Mouse (Mus musculus) layer of hippocampus, adult 8-10 months (tissue): ENCODE results near the gene Bmp2k. TPM values are rescaled to one million over a fixed set of nuclear protein-coding genes. Genes with fewer than 3 reads are reported as not detected.

Experiments
- DNase-seq, 2 experiments: peaks; one replicate each; pipeline ENCODE4 v3.0.0; 2022; ENCODE audit warnings: low spot score in 2 of 2
- total RNA-seq, 4 experiments: library from RNA; stranded (reverse); gene quantifications; 2 replicates each; pipeline ENCODE4 v1.2.4; 2022

Gene Bmp2k
- total RNA-seq, 4 experiments from 2014 or later = 13.3 to 24.0 (median 19.2) TPM

GRCm38 (mm10) chr5:97048905-97049304 lies 51.4 kb downstream of the Bmp2k start:
- DNase-seq = no peak

DNA sequence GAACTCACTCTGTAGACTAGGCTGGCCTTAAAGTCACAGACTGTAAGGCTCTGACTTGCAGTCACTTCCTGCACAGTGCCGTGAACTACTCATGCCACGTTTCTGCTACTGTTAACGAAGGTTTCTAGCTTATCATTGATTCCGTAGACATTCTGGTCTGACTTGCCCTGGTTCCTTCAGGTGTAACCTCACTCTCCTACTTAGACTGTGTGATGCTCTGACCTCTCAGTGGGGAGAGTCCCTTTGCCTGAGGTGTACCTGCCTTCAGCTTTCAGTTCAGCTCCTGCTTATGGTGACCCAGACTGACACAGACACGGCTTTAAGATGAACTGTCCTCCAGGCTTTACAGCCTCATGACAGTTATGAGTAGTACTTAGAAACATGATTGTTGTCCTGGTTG lies 56.7 kb downstream of the Bmp2k start:
- no peak for DNase-seq

- no peak for DNase-seq
Measured at GRCm38 (mm10) chr5:97054801-97055200, 57.3 kb downstream of the Bmp2k start.

DNA sequence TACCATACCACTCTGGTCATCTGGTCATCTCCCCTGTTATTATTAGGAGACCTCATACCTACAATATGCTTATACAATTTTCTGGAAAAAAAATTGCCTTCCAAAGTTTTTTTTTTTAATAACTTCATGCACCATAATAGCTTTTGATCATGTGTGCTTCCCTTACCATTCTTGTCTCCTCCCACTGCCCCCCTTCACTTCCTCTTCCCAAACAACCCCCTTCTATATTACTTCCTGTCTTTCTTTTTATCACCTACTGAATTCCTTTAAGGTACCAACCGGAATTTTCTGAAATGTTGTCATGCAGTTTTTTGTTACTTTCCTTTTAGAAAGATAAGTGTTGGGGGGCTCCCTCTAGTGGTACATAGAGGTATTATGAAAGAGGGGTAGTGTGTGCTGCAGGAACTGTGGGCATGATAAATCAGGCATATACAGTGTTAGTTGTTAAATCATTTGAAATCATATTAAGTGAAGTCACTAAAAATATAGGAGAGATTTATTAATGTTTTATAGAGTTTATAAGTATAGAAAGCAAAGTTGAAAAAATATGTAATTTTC lies 58.1 kb downstream of the Bmp2k start:
- peak; percentile 24 to 26 for DNase-seq

DNA sequence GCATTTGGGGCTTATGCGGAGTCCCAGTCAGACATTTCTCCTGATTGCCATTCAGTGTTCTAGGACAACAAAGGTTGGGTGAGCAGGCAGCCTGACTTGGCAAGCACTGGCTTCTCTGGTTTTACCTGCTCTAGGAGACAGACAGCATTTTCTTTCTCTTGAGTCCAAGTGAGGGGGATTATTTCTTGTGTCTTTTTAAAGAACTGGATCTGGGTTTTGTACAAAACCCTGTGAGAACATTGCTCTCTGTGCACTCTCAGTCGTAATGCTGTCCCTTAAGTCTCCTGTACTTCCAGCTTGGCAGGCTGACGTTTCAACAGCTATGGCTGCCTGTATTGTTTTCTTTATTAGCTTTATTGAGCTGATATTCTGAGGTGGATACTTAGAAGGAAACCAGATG lies 58.9 kb downstream of the Bmp2k start:
- no peak for DNase-seq

DNA sequence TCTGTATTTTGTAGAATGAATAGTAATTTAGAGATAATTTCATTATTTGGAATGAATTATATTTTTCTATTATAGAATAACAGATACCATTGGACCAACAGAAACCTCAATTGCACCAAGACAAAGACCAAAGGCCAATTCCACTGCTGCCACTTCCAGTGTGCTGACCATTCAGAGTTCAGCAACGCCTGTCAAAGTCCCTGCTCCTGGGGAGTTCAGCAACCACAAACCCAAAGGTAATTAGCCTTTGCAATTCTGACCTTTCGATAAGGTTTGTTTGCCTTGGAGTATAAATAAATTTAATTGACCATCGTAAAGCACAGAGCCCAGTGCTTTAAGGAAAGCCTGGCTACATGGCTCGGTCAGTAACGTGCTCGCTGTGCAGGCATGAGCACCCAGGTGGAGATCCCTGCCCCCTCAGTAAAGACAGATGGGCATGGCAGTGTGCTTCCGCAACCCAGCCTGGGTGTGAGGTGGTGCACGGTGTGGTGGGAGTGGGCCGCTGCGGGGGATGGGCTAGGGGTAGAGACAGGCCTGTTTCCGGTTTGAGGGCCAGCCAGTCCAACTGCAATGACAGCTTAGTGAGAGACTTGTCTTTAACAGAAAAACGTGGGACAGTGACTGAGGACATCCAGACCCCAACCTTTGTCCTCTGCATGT lies 59.4 kb downstream of the Bmp2k start:
- no peak for DNase-seq

- no peak for DNase-seq
Measured at GRCm38 (mm10) chr5:97060864-97061263, 63.4 kb downstream of the Bmp2k start.

DNA sequence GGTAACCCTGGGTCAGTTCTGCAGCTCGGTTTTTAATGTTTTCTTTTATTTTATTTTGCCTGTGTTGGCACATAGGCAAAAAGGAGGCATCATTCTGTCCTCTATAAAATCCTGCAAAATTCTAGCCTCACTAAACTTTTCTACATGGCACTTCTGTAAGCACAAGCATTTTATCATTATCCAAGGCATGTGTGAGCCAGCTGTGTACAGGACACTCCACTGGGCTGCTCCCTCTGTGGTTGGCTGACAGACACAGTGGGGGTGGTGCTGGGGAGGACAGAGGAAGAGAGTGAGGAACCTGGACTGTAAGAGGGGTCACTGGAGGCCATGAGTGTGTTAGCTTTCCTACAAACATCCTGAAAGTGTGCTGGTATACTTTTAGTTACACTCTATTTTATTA lies 64.6 kb downstream of the Bmp2k start:
- no peak for DNase-seq

- no peak for DNase-seq
Measured at GRCm38 (mm10) chr5:97065746-97066145, 68.3 kb downstream of the Bmp2k start.

DNA sequence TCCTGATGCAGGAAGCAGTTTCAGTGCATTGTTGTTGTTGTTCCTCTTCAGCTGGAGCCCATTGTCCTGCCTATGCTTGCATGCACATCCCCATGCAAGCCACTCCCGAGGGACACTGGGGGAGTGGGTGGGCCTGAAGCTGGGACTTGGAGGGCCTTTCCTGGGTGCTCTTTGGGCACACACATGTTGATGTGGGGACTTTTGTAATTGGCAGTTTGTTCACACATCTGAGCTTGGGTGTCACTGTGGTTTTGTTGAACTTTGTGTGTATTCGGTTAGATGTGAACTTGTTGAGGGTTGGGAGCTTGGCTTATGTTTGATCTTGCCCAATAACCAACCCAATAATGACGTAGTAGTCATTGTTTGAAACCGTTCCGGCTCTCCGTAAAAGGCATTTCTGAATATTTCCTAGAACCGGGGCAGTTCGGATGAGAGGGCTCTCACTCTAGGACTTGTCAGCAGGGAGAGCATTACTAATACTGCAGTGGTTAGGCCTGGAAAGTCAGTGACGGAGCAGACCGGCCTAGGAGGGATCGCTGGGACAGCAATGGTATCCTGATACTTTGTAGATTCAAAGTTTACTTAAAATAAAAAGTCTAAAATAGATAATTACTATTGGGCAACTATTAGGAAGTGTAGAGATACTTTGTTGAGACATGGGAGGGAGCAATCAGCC lies 78.1 kb downstream of the Bmp2k start:
- DNase-seq = no peak

GRCm38 (mm10) chr5:97076167-97076566 lies 78.7 kb downstream of the Bmp2k start:
- no peak for DNase-seq

- DNase-seq = no peak
Measured at GRCm38 (mm10) chr5:97077676-97078075, 80.2 kb downstream of the Bmp2k start.

GRCm38 (mm10) chr5:97078641-97079040 lies 81.2 kb downstream of the Bmp2k start:
- DNase-seq = no peak

DNA sequence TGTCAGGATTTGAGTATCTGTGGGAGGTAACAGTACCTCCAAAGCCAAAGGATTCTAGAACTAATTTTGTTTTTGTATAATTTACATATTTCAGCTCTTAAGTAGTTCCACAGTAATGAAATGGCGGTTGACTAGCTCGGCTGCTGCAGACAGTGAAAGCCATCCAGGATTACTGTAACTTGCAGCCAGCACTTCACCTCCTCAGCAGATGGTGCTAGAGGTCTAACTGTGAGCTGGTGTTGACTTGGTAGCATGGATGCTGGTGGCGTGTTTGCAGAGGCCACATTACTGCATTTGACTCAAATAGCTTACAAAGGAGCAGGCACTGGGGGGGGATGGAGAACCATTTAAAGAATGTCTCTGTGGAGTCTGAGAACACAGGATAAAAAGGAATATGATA lies 84.0 kb downstream of the Bmp2k start:
- DNase-seq = peak; percentile 29 to 54

GRCm38 (mm10) chr5:97083701-97084100 lies 86.2 kb downstream of the Bmp2k start:
- no peak for DNase-seq

- no peak for DNase-seq
Measured at GRCm38 (mm10) chr5:97084541-97084940, 87.1 kb downstream of the Bmp2k start.

DNA sequence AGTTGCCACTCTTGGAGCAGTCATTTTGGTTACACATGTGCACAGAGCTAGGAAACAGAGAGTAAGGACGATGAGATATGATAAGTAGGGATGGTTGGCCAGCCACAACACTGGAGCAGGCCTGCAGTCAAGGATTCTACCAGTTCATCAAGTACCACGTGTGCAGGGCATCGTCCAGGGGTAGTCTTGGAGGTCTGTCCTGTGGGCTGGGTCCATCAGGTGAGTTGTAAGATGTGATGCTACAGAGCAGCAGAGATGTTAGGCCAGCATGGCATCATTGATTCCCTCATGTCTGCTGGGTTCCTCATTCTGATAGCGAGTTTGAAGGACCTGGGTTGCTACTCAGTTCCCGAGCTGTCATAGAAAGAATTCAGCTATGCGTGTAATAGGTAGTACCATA lies 87.6 kb downstream of the Bmp2k start:
- DNase-seq = no peak

GRCm38 (mm10) chr5:97087030-97087630 lies 89.6 kb downstream of the Bmp2k start:
- DNase-seq = no peak

DNA sequence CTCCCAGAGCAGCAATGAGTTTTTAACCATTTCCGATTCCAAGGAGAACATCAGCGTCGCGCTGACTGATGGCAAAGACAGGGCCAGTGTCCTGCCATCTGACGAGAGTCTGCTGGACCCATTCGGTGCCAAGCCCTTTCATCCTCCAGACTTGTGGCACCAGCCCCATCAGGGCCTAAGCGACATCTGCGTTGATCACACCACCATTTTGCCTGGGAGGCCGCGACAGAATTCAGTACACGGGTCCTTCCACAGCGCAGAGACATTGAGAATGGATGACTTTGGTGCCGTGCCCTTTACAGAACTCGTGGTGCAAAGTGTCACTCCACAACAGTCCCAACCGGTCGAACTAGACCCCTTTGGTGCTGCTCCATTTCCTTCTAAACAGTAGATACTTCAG lies 90.3 kb downstream of the Bmp2k start:
- DNase-seq = no peak

DNA sequence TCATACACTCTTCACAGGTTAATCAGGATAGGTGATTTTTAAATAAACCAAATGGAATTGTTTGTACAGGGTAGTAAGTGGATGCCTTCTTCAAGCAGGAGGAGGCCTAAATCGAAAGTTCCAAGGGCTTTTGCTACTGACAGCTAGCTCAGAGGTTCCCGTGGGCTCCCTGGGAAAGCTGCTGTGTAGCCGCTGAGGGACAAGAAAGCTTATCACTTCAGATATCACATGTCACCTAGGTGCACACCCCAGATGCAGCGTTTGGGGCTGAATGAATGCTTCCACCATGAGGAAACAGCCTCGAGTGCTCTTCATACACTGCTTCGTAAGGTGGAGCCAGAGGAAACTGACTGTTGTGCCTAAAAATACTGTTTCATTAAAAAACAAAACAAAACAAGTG lies 90.7 kb downstream of the Bmp2k start:
- DNase-seq = no peak

GRCm38 (mm10) chr5:97089426-97089825 lies 91.9 kb downstream of the Bmp2k start:
- no peak for DNase-seq

DNA sequence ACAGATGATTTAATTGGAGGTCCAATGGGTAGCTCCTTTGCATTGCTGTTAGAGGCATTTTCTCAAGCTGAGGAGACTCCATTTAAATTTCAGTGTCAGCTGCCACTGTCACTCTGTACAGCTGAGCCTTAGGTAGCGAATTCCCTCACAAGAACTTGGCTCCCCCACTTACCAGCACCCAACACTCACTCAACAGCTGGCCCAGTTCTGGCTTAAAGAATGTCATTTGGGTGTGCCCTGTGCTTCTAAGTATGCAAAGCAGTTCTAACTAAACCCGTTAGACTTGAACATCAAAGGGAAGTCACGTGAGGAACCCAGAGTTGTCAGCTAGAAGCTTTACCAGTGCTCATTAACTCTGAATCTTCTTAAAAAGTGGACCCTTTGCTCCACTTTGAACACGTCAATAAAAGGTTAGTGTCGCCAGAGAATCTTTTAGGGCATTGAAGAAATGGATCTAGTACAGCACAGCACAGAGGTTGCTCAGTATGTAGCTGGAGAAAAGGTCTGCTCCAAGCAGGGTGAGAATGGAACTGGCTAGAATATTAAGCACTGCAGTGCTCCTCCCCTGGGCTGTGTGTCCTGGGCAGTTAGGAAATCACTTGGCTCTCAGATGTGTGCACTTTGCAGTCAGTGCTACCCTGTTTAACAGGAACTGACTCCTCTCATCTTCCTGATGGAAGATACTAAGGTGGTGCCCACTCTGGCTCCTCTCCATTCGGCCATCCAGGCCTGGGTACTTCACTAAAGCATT lies 92.7 kb downstream of the Bmp2k start:
- no peak for DNase-seq
